In the genomic region with DNA sequence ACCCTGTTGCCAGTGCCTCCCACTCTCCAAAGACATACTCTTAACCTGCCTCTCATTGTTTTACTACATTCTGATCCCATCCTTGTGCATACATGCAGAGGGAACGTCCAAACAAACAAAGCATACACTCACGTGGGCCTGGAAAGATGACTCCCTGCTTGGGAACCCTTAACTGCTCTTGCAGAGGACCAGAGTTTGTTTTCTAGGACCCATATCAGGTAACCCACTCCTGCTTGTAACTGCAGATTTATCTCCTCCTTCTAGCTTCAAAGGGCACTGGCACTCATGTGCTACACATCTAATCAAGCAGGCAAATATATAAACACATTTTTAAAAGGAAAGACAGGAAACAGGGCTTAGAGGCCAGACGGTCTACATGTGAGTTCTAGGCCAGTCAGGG, we compare ENCODE assay signal across 22 mouse cellular contexts. TPM values are rescaled to one million over a fixed set of nuclear protein-coding genes. Genes with fewer than 3 reads are reported as not detected.
DNase-seq lines count a peak whose midpoint lies in the region; ATAC-seq and TF ChIP-seq lines count a peak whose summit lies in the region.
"Had no signal": no experiment of that assay in that cellular context is flagged by ENCODE, and none has a peak within 500 bp of the region (broad histone marks: within the 10 kb centered on the region; RNA-seq: fewer than 3 reads in every experiment).

No protein-coding gene starts in this region.

- no peak for TF ChIP-seq CTCF in kidney, postnatal 0 days (IDR thresholded peaks at IDR 0.05; ENCODE audit: low read depth)

- ATAC-seq in kidney, embryonic 14.5 days (ENCODE audit: low FRiP score, low TSS enrichment), result 0 out of 2 replicates have a peak, but pooled peaks have one; percentile 62
- ATAC-seq in kidney, postnatal 0 days (replicated peaks; ENCODE audit: low FRiP score, low read depth), result 0 out of 2 replicates have a peak, but pooled peaks have one; percentile 13
- ATAC-seq in megakaryocyte-erythroid progenitor cell, adult 5-6 weeks (replicated peaks; ENCODE audit: low FRiP score, low TSS enrichment, poor library complexity, severe bottlenecking), result peak; percentile 34; the same call in 1 of the 2 replicates
- ATAC-seq: forebrain, embryonic 14.5 days had no signal

- no peaks in the 10 kb centered on the region for H3K27me3 ChIP-seq in kidney, embryonic 14.5 days (ENCODE audit: control insufficient read depth, insufficient read depth, low read length)
- H3K27me3 ChIP-seq in kidney, postnatal 0 days (ENCODE audit: insufficient read depth, low read length), result no peaks in the 10 kb centered on the region
- H3K27me3 ChIP-seq: embryonic facial prominence, embryonic 13.5 days; embryonic facial prominence, embryonic 15.5 days; forebrain, embryonic 12.5 days had no signal

- H3K9me3 ChIP-seq in kidney, embryonic 14.5 days (ENCODE audit: control insufficient read depth, low read length), result no peaks in the 10 kb centered on the region
- no peaks in the 10 kb centered on the region for H3K9me3 ChIP-seq in kidney, postnatal 0 days (replicated peaks; ENCODE audit: low read length)
- H3K9me3 ChIP-seq: embryonic facial prominence, embryonic 13.5 days; embryonic facial prominence, embryonic 15.5 days; forebrain, embryonic 10.5 days; forebrain, embryonic 12.5 days had no signal

- no peak for DNase-seq in kidney, adult 11 months
- DNase-seq in kidney, postnatal 0 days (ENCODE audit: low spot score), result peak; percentile 76
- DNase-seq in kidney, postnatal 10 days, result no peak
- no peak for DNase-seq in right cerebral cortex, adult 18-20 months
- DNase-seq: adrenal gland, adult 2 months; adrenal gland, postnatal 10 days; adrenal gland, postnatal 25 days; cerebellum, adult 11 months; cerebellum, adult 18-20 months; cerebellum, adult 8-10 months; cerebellum, adult 9-11 months; cerebellum, postnatal 14 days; cerebellum, postnatal 36 days; embryo, embryonic 11 days had no signal

- H3K36me3 ChIP-seq in kidney, embryonic 14.5 days (ENCODE audit: control insufficient read depth, insufficient read depth, low read length), result no peaks in the 10 kb centered on the region
- no peaks in the 10 kb centered on the region for H3K36me3 ChIP-seq in kidney, postnatal 0 days (ENCODE audit: insufficient read depth, low read length)
- H3K36me3 ChIP-seq: embryonic facial prominence, embryonic 13.5 days; embryonic facial prominence, embryonic 15.5 days; forebrain, embryonic 10.5 days; forebrain, embryonic 12.5 days had no signal

- H3K4me2 ChIP-seq in kidney, embryonic 14.5 days (replicated peaks; ENCODE audit: low read depth, low read length), result no peak overlapping the region
- no peak overlapping the region for H3K4me2 ChIP-seq in kidney, postnatal 0 days (ENCODE audit: low read length)
- H3K4me2 ChIP-seq: embryonic facial prominence, embryonic 13.5 days; embryonic facial prominence, embryonic 15.5 days; forebrain, embryonic 12.5 days had no signal

- 18% methylated on average over 3 of the region's 3 CpGs for WGBS in kidney, embryonic 14.5 days
- 10% methylated on average over 3 of the region's 3 CpGs for WGBS in kidney, postnatal 0 days

- H3K4me3 ChIP-seq in kidney, embryonic 14.5 days (ENCODE audit: low read length), result no peak overlapping the region
- no peak overlapping the region for H3K4me3 ChIP-seq in kidney, postnatal 0 days (replicated peaks; ENCODE audit: low read depth, low read length)
- H3K4me3 ChIP-seq: embryonic facial prominence, embryonic 13.5 days; embryonic facial prominence, embryonic 15.5 days; erythroblast, embryonic 14.5 days; forebrain, embryonic 10.5 days; forebrain, embryonic 12.5 days had no signal

- no peak overlapping the region for H3K27ac ChIP-seq in kidney, embryonic 14.5 days (ENCODE audit: low read depth, low read length)
- no peak overlapping the region for H3K27ac ChIP-seq in kidney, postnatal 0 days
- H3K27ac ChIP-seq: embryonic facial prominence, embryonic 13.5 days; embryonic facial prominence, embryonic 15.5 days; forebrain, embryonic 10.5 days; forebrain, embryonic 12.5 days had no signal

- H3K4me1 ChIP-seq in kidney, embryonic 14.5 days (ENCODE audit: control insufficient read depth, insufficient read depth, low read length), result no peaks in the 10 kb centered on the region
- H3K4me1 ChIP-seq in kidney, postnatal 0 days (replicated peaks; ENCODE audit: insufficient read depth, low read length), result no peaks in the 10 kb centered on the region
- H3K4me1 ChIP-seq: embryonic facial prominence, embryonic 13.5 days; embryonic facial prominence, embryonic 15.5 days; forebrain, embryonic 10.5 days; forebrain, embryonic 12.5 days had no signal

- H3K9ac ChIP-seq in kidney, embryonic 14.5 days (ENCODE audit: low read depth, low read length), result no peak overlapping the region
- no peak overlapping the region for H3K9ac ChIP-seq in kidney, postnatal 0 days (ENCODE audit: low read depth, low read length)
- H3K9ac ChIP-seq: embryonic facial prominence, embryonic 13.5 days; embryonic facial prominence, embryonic 15.5 days; forebrain, embryonic 12.5 days had no signal

RNA-seq across cellular contexts. Expression of a gene that starts 32.8 kb away (rescaled TPM):
- 114 and 144 TPM in 2 replicates for polyA plus RNA-seq in kidney, embryonic 14.5 days (2014; fragmentation: Nextera tagmentation; extraction: Ambion mirVana)
- 56.7 and 64.5 TPM in 2 replicates for polyA plus RNA-seq in kidney, postnatal 0 days (2015; fragmentation: Nextera tagmentation; extraction: Ambion mirVana)
- 284 and 385 TPM in 2 replicates for total RNA-seq in megakaryocyte-erythroid progenitor cell, adult 5-6 weeks (2014; fragmentation: Nextera tagmentation)
- total RNA-seq in megakaryocyte-erythroid progenitor cell, adult 5-6 weeks (2017), result 203 and 340 TPM in 2 replicates
